Mouse (Mus musculus): ENCODE measurements at regions not wholly inside any gene's neighbourhood (a gene's known extent, or its start where the extent isn't known, plus 50 kb on each side); places are given as distances from the start of the nearest gene placed in this dataset.

DNA sequence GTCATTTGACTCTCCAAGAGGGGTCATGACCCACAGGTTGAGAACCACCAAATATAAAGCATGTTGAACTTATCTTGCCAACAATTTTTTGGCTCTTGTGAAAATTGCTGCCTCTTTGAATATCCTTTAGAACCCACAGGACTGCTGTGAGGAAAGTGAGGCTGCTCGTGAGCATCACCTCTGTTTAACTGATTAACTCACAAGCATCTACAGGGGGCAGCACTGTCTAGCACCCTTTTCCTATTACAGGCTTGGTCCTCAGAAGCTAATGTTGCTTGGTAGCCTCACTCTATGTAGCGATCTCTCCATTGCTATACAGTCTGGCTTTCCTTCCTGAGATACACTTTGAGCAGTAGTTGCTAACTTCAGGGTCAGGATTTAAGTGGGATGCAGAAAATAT is 522.4 kb upstream of the Adam24 start:
- TF ChIP-seq POLR2A (IDR thresholded peaks at IDR 0.05; ENCODE audit: control insufficient read depth, low read depth, low read length) (no peak), CTCF (IDR thresholded peaks at IDR 0.05; ENCODE audit: control insufficient read depth, insufficient read depth, insufficient replicate concordance, low read depth, low read length) (no peak)

Measured in testis, adult 2 months (tissue).